Mouse (Mus musculus): Measurements from ENCODE around the gene Ribc2. TPM values are rescaled to one million over a fixed set of nuclear protein-coding genes. Genes with fewer than 3 reads are reported as not detected.

Ribc2 gene
- polyA plus RNA-seq, 1 experiment from 2014 or later = 0.62 TPM

GRCm38 (mm10) chr15:85172054-85172453 is 40.2 kb downstream of the Ribc2 start:
- ATAC-seq (ENCODE audit: insufficient read depth, low FRiP score, low TSS enrichment) (no peak), DNase-seq (ENCODE audit: low spot score) (no peak)
- 65% methylated on average over 2 of the region's 2 CpGs for WGBS
- no peaks in the 10 kb centered on the region for H3K4me1 ChIP-seq (ENCODE audit: control insufficient read depth, insufficient read depth, low read length)
- no peak overlapping the region for H3K27ac ChIP-seq (ENCODE audit: low read depth, low read length)
- H3K9ac ChIP-seq (ENCODE audit: low read length) = no peak overlapping the region
- no peaks in the 10 kb centered on the region for H3K9me3 ChIP-seq (ENCODE audit: control insufficient read depth, low read length)
- H3K4me3 ChIP-seq (ENCODE audit: low read depth, low read length) = no peak overlapping the region
- no peak overlapping the region for H3K4me2 ChIP-seq (ENCODE audit: low read depth)
- H3K36me3 ChIP-seq (ENCODE audit: control insufficient read depth, insufficient read depth, low read length) = no peaks in the 10 kb centered on the region
- no peaks in the 10 kb centered on the region for H3K27me3 ChIP-seq (ENCODE audit: control insufficient read depth, insufficient read depth, low read length)

- H3K4me2 ChIP-seq (ENCODE audit: low read depth) = no peak overlapping the region
- H3K27me3 ChIP-seq (ENCODE audit: control insufficient read depth, insufficient read depth, low read length) = no peaks in the 10 kb centered on the region
- H3K9me3 ChIP-seq (ENCODE audit: control insufficient read depth, low read length) = no peaks in the 10 kb centered on the region
- 79% methylated on average over 8 of the region's 8 CpGs for WGBS
- H3K4me3 ChIP-seq (ENCODE audit: low read depth, low read length) = no peak overlapping the region
- H3K36me3 ChIP-seq (ENCODE audit: control insufficient read depth, insufficient read depth, low read length) = no peaks in the 10 kb centered on the region
- no peak overlapping the region for H3K9ac ChIP-seq (ENCODE audit: low read length)
- ATAC-seq (ENCODE audit: insufficient read depth, low FRiP score, low TSS enrichment) = no peak
- H3K27ac ChIP-seq (ENCODE audit: low read depth, low read length) = no peak overlapping the region
- no peaks in the 10 kb centered on the region for H3K4me1 ChIP-seq (ENCODE audit: control insufficient read depth, insufficient read depth, low read length)
- no peak for DNase-seq (ENCODE audit: low spot score)
Measured at GRCm38 (mm10) chr15:85173425-85173824, 41.5 kb downstream of the Ribc2 start.

- Histone ChIP-seq H3K4me3 (ENCODE audit: low read depth, low read length) (no peak overlapping the region), H3K9me3 (ENCODE audit: control insufficient read depth, low read length) (no peaks in the 10 kb centered on the region), H3K4me1 (ENCODE audit: control insufficient read depth, insufficient read depth, low read length) (no peaks in the 10 kb centered on the region), H3K9ac (ENCODE audit: low read length) (no peak overlapping the region), H3K4me2 (ENCODE audit: low read depth) (no peak overlapping the region), H3K36me3 (ENCODE audit: control insufficient read depth, insufficient read depth, low read length) (no peaks in the 10 kb centered on the region), H3K27ac (ENCODE audit: low read depth, low read length) (no peak overlapping the region), H3K27me3 (ENCODE audit: control insufficient read depth, insufficient read depth, low read length) (no peaks in the 10 kb centered on the region)
- WGBS = 80% methylated on average over 10 of the region's 10 CpGs
- DNase-seq (ENCODE audit: low spot score) = no peak
- no peak for ATAC-seq (ENCODE audit: insufficient read depth, low FRiP score, low TSS enrichment)
Measured at GRCm38 (mm10) chr15:85174060-85174459, 42.2 kb downstream of the Ribc2 start.

GRCm38 (mm10) chr15:85177576-85177975 is 45.7 kb downstream of the Ribc2 start:
- H3K4me1 ChIP-seq (ENCODE audit: control insufficient read depth, insufficient read depth, low read length) = no peaks in the 10 kb centered on the region
- ATAC-seq (ENCODE audit: insufficient read depth, low FRiP score, low TSS enrichment) = no peak
- H3K4me2 ChIP-seq (ENCODE audit: low read depth) = no peak overlapping the region
- no peaks in the 10 kb centered on the region for H3K27me3 ChIP-seq (ENCODE audit: control insufficient read depth, insufficient read depth, low read length)
- no peak overlapping the region for H3K4me3 ChIP-seq (ENCODE audit: low read depth, low read length)
- H3K27ac ChIP-seq (ENCODE audit: low read depth, low read length) = no peak overlapping the region
- 76% methylated on average over 8 of the region's 8 CpGs for WGBS
- no peaks in the 10 kb centered on the region for H3K9me3 ChIP-seq (ENCODE audit: control insufficient read depth, low read length)
- DNase-seq (ENCODE audit: low spot score) = peak; percentile 33
- no peak overlapping the region for H3K9ac ChIP-seq (ENCODE audit: low read length)
- no peaks in the 10 kb centered on the region for H3K36me3 ChIP-seq (ENCODE audit: control insufficient read depth, insufficient read depth, low read length)

- no peak overlapping the region for H3K27ac ChIP-seq (ENCODE audit: low read depth, low read length)
- no peaks in the 10 kb centered on the region for H3K36me3 ChIP-seq (ENCODE audit: control insufficient read depth, insufficient read depth, low read length)
- 82% methylated on average over 6 of the region's 6 CpGs for WGBS
- no peak for ATAC-seq (ENCODE audit: insufficient read depth, low FRiP score, low TSS enrichment)
- H3K4me2 ChIP-seq (ENCODE audit: low read depth) = no peak overlapping the region
- H3K4me3 ChIP-seq (ENCODE audit: low read depth, low read length) = no peak overlapping the region
- no peak overlapping the region for H3K9ac ChIP-seq (ENCODE audit: low read length)
- H3K27me3 ChIP-seq (ENCODE audit: control insufficient read depth, insufficient read depth, low read length) = no peaks in the 10 kb centered on the region
- H3K9me3 ChIP-seq (ENCODE audit: control insufficient read depth, low read length) = no peaks in the 10 kb centered on the region
- DNase-seq (ENCODE audit: low spot score) = no peak
- no peaks in the 10 kb centered on the region for H3K4me1 ChIP-seq (ENCODE audit: control insufficient read depth, insufficient read depth, low read length)
Measured at GRCm38 (mm10) chr15:85178172-85178571, 46.3 kb downstream of the Ribc2 start.

- no peaks in the 10 kb centered on the region for H3K36me3 ChIP-seq (ENCODE audit: control insufficient read depth, insufficient read depth, low read length)
Measured at GRCm38 (mm10) chr15:85179528-85180180, 47.8 kb downstream of the Ribc2 start.

GRCm38 (mm10) chr15:85180368-85180767 is 48.5 kb downstream of the Ribc2 start:
- ATAC-seq (ENCODE audit: insufficient read depth, low FRiP score, low TSS enrichment) (no peak), DNase-seq (ENCODE audit: low spot score) (no peak)
- Histone ChIP-seq H3K4me2 (ENCODE audit: low read depth) (no peak overlapping the region), H3K36me3 (ENCODE audit: control insufficient read depth, insufficient read depth, low read length) (no peaks in the 10 kb centered on the region), H3K27ac (ENCODE audit: low read depth, low read length) (no peak overlapping the region), H3K9me3 (ENCODE audit: control insufficient read depth, low read length) (no peaks in the 10 kb centered on the region), H3K4me1 (ENCODE audit: control insufficient read depth, insufficient read depth, low read length) (no peaks in the 10 kb centered on the region), H3K27me3 (ENCODE audit: control insufficient read depth, insufficient read depth, low read length) (no peaks in the 10 kb centered on the region), H3K9ac (ENCODE audit: low read length) (no peak overlapping the region), H3K4me3 (ENCODE audit: low read depth, low read length) (no peak overlapping the region)

More at GRCm38 (mm10) chr15:85179528-85180180, 47.8 kb downstream of the Ribc2 start:
- ATAC-seq (ENCODE audit: insufficient read depth, low FRiP score, low TSS enrichment) (no peak), DNase-seq (ENCODE audit: low spot score) (no peak)
- Histone ChIP-seq H3K9ac (ENCODE audit: low read length) (no peak overlapping the region), H3K9me3 (ENCODE audit: control insufficient read depth, low read length) (no peaks in the 10 kb centered on the region), H3K4me1 (ENCODE audit: control insufficient read depth, insufficient read depth, low read length) (no peaks in the 10 kb centered on the region), H3K4me2 (ENCODE audit: low read depth) (no peak overlapping the region), H3K27me3 (ENCODE audit: control insufficient read depth, insufficient read depth, low read length) (no peaks in the 10 kb centered on the region), H3K4me3 (ENCODE audit: low read depth, low read length) (no peak overlapping the region), H3K27ac (ENCODE audit: low read depth, low read length) (no peak overlapping the region)
- 71% methylated on average over 7 of the region's 7 CpGs for WGBS

- no peak overlapping the region for H3K4me2 ChIP-seq (ENCODE audit: low read depth)
- H3K9me3 ChIP-seq (ENCODE audit: control insufficient read depth, low read length) = no peaks in the 10 kb centered on the region
- no peak overlapping the region for H3K9ac ChIP-seq (ENCODE audit: low read length)
- no peak overlapping the region for H3K27ac ChIP-seq (ENCODE audit: low read depth, low read length)
- H3K4me1 ChIP-seq (ENCODE audit: control insufficient read depth, insufficient read depth, low read length) = no peaks in the 10 kb centered on the region
- H3K4me3 ChIP-seq (ENCODE audit: low read depth, low read length) = no peak overlapping the region
- no peak for DNase-seq (ENCODE audit: low spot score)
- no peaks in the 10 kb centered on the region for H3K27me3 ChIP-seq (ENCODE audit: control insufficient read depth, insufficient read depth, low read length)
- H3K36me3 ChIP-seq (ENCODE audit: control insufficient read depth, insufficient read depth, low read length) = no peaks in the 10 kb centered on the region
- ATAC-seq (ENCODE audit: insufficient read depth, low FRiP score, low TSS enrichment) = no peak
- WGBS = 89% methylated on average over 4 of the region's 4 CpGs
Measured at GRCm38 (mm10) chr15:85182063-85182462, 50.2 kb downstream of the Ribc2 start.

- no peaks in the 10 kb centered on the region for H3K27me3 ChIP-seq (ENCODE audit: control insufficient read depth, insufficient read depth, low read length)
- no peaks in the 10 kb centered on the region for H3K4me1 ChIP-seq (ENCODE audit: control insufficient read depth, insufficient read depth, low read length)
- no peak overlapping the region for H3K4me2 ChIP-seq (ENCODE audit: low read depth)
- WGBS = 76% methylated on average over 7 of the region's 7 CpGs
- no peaks in the 10 kb centered on the region for H3K36me3 ChIP-seq (ENCODE audit: control insufficient read depth, insufficient read depth, low read length)
- H3K9me3 ChIP-seq (ENCODE audit: control insufficient read depth, low read length) = no peaks in the 10 kb centered on the region
- ATAC-seq (ENCODE audit: insufficient read depth, low FRiP score, low TSS enrichment) (no peak), DNase-seq (ENCODE audit: low spot score) (no peak)
- no peak overlapping the region for H3K27ac ChIP-seq (ENCODE audit: low read depth, low read length)
- H3K9ac ChIP-seq (ENCODE audit: low read length) = no peak overlapping the region
- no peak overlapping the region for H3K4me3 ChIP-seq (ENCODE audit: low read depth, low read length)
Measured at GRCm38 (mm10) chr15:85186916-85187315, 55.0 kb downstream of the Ribc2 start.

All from neural tube, embryonic 11.5 days (tissue).